Mouse (Mus musculus): ENCODE data around the gene Scnm1.

Scnm1 gene

DNA sequence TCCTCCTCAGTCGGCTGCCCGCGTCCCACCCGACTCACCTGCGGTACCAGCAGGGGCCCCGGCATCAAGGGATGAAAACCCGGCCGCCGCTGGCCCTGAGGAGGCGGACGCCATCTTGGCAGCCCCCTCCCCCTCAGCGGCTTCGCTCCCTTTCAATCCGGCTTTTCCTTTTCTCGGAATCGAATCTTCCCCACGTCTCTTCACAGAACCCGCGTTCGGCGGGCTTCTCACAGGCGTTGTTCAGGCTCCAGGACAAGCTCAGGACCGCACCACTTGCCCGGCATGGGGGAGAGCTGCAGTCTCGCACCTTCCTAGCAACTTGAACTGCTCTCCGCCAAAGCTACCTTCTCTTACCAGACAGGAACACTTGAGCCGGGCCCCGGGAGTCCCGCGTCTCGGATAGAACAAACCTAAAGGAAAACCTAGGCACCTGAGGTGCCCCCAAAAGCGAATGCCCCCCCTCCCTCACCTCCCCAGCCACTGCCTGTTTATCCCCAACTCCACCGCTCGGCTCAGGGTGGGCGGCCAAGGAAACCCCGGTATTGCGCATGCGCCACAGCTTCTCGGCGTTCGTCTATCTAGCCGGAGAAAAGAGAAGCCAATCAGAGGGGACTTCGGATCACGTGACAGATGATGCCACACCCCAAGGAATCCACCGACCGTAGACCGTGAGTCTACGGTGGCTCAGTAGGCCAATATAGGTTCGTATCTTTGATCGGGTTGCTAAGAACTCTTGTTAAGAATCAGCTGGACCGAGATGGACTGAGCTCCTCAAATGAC, 27.3 kb downstream of the Scnm1 start, which contains the start of gene Pip5k1a:
Gene Pip5k1a (minus strand): TSS at position 593 of the 780 bp plus-strand sequence.
- DNase-seq = peak; percentile 97 to 98

DNA sequence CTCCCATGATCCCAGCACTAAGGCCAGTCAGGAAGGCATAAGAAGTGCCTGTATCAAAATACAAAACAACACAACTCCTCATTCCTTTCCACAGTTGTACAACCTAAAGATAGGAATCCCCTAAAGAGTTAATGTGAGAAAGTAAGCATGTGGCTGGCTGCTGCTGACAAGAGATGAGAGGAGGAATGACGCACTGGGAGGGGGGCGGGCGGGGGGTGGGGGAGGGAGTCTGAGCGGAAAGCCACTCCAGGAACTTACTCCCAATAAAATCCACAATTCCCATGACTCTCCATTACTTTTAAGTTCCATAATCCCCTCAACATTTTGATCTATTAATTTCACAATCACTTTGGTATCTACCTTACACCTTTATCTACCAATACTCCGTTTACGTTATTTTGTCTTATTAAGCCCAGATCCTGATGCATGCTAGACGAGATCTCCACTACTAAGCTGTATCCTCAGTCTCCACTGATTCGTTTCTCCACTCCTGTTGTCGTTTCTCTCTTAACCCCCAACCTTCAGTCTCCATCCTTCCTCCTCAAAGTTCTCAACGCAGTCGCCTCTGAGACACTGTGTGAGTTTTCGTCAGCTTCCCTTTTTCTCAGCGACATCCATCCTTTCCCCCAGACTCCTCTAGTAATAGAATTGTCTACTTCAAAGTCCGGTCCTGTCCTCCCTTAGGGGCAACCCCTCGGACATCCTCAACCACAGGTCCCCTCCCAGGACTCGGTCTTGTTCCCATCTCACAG, 28.0 kb downstream of the Scnm1 start:
- no peak for DNase-seq

DNA sequence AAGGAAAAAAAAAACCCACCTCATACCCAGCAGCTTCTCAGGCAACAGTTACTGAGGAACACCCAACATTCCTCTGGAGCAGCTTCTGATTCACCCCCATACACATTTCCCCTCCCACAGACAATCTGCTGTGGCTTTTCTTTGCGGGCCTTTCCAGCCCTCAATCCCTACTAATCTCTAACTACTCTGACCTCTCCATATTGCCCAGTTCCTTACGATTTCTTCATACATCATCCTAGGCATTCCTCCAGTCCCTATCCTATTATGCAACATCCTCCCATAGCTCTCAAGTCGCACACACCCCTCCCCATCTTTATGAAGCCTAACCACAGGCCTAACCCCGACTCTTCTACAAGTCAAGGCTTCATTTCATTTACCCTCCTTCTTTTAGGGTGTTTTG, 28.7 kb downstream of the Scnm1 start:
- DNase-seq = no peak

DNA sequence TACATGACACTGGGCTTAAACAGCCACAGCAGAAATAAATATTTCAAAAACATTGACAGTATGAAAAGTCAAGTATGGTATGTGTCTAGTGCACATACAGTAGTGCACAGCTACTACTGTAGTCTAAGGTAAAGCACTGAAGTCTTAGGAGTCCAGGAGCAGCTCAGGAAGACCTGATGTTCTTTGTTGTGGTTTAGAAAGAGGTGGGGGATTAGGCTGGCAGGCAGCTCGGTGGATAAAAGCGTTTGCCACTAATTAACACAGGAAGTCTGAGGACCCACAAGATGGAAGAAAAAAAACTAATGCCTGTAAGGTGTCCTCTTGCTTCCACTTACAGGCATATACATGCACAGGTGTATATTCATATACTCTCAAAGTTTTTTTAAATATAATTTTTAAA, 33.0 kb downstream of the Scnm1 start:
- DNase-seq = no peak

DNA sequence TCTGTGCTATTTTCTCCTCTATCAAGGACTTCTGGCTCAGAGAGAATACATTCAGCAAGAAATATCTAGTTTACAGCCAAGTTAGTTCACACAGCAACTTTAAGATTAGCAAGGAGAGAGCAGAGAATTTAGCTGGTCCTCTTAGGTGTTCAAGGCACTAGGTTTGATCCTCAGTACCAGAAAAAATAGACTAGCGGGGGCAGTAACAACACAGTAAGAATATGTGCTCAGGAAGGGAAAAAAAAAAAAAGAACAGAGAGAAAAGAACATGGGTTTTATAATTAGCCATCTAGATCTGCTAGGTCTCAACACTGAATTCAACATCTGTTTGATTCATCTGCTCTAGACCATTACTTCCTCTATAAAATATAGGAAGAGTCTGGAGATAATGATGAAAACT, 45.7 kb downstream of the Scnm1 start:
- DNase-seq = no peak
